ENCODE assay signal across 10 mouse cellular contexts in the genomic region with DNA sequence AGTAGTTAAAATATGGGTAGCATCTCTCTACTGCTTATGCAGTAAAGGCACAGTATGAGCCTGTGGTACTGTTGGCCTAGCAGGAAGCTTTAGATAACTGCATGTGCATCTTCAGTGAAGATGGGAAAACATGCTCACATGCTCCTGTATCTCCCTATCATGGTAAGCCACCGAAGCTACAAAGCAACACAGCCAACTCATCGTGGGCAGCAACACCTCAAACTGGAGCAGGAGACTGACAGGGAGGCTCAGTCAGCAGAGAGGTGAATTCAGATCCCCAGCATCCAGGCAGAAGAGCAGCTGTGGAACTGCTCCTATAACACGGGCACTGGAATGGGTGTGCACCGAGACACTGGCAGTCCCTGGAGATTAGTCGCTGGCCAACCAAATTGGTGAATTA.
"Had no signal": no experiment of that assay in that cellular context is flagged by ENCODE, and none has a peak within 500 bp of the region (broad histone marks: within the 10 kb centered on the region; RNA-seq: fewer than 3 reads in every experiment).

No protein-coding gene starts in this region.

- H3K27ac ChIP-seq: limb, embryonic 10.5 days; liver, embryonic 15.5 days; stomach, postnatal 0 days had no signal

- ATAC-seq: lung, postnatal 0 days had no signal

- H3K36me3 ChIP-seq: limb, embryonic 10.5 days; liver, embryonic 15.5 days had no signal

- H3K4me1 ChIP-seq: limb, embryonic 10.5 days; liver, embryonic 15.5 days had no signal

- H3K9ac ChIP-seq: liver, embryonic 15.5 days had no signal

- H3K4me3 ChIP-seq: limb, embryonic 10.5 days; liver, embryonic 15.5 days had no signal

- H3K4me2 ChIP-seq: liver, embryonic 11.5 days; liver, embryonic 15.5 days had no signal

- H3K27me3 ChIP-seq: liver, embryonic 15.5 days had no signal

- DNase-seq: kidney, adult 8-10 months; kidney, postnatal 25 days; lung, adult 2 months; lung, postnatal 36 days; thymus, postnatal 4 days had no signal

- H3K9me3 ChIP-seq: limb, embryonic 10.5 days; liver, embryonic 15.5 days had no signal
